Mouse (Mus musculus): ENCODE measurements at regions not wholly inside any gene's neighbourhood (a gene's known extent, or its start where the extent isn't known, plus 50 kb on each side); places are given as distances from the start of the nearest gene placed in this dataset.

DNA sequence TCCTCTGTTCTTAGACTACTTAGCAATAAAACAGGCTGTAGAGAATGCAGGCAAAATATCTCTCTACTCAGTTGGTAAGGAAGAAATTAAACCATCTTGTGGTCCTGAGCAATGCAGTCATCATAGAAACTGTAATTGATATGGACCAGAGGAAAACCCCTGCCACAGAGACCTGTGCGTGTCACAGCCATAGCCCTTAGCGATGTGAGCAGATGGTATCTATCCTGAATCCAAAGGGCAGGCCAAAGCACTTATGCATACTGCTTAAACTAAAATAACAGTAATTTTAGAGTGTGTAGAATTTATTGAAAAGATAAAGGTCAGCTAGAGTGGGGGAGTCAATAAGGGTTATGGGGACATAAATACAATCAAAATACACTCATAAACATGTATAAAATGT, 212.0 kb downstream of the Kcnrg start:
- DNase-seq (ENCODE audit: low spot score in 2 of 2), result no peak

DNA sequence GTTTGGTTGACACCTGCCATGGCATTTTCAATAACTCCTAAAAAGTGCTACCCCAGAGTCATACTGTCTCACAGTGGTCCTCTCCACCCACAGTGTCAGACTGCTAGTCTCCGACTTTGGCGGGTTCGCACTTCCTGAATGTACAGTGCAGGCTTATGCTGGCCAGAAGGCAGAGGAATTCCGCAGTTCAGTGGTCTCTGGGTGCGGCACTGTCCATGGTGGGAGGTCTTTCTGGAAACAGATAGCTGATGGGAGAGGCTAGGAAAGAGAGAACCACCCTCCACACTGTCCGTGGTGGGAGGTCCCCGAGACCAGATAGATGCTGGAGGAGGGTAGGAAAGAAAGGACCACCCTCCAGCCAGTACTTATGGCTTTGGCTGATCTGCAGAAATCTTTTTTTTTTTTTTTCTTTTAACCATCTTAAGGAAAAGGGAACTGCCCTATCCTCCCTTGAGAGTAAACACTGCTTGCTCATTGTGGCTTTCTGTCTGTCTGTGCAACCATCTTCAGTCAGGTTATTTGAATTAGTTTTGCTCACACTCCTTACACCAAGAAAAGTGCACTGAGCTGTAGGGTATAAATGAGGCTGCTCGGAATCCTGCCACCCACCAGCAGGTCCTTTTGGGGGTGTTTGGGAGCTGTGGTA, 227.2 kb downstream of the Kcnrg start:
- DNase-seq (ENCODE audit: low spot score in 2 of 2), result no peak

DNA sequence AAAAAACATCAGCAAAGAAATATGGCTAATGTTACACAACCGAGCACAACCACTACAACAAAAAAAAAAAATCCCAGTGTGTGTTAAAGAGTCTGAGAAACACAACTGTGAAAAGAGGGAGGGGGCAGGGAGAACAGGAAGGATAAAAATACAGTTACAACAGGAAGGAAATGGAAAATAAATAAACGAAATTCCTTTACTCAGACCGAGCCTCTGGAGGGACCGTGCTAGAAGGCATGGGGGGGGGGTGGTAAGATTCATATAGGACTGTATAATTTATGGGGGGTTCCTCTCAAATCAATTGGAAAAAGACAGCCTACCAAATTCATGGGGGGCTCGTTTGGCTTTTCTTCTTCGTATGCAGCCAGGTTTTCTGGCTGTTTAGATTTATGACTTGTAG, 228.5 kb downstream of the Kcnrg start:
- no peak for DNase-seq (ENCODE audit: low spot score in 2 of 2)

DNA sequence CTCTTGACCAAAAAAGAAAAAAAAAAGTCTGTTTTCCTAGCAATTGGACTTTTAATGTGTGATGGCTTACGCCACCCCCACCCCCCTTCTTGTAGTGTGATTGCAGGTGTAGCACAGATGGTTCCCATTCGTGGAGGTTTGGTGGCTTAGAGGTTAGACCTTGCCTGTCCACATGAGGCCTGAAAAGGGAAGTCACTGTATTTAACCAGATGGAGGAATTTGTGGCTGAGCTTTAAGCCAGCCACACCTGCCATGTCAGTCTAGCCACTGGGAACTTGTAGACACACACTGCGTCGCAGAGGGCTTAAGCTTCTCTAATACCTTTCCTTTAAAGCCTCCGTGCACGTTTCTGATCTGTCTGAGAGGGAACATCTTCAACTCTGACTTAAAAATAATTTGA, 229.0 kb downstream of the Kcnrg start:
- DNase-seq (ENCODE audit: low spot score in 2 of 2), result no peak

DNA sequence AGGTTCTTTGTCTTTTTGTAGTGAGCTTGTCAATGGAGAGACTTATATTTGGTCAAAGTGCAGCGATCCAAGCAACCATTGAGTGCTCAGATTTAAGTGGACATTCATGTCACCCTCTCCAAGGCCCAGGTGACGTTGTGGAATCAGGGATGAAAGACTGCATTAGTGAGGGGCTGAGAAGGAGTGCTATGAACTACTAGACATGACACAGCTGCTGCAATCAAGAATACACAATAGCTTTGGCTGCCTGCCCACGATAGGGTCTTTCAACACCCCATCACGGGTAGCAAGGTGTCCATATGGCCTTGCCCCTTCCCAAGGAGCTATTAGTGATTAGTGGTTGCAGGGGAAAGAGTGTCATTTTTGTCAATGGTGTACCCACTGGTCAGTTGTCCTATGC, 229.7 kb downstream of the Kcnrg start:
- no peak for DNase-seq (ENCODE audit: low spot score in 2 of 2)

DNA sequence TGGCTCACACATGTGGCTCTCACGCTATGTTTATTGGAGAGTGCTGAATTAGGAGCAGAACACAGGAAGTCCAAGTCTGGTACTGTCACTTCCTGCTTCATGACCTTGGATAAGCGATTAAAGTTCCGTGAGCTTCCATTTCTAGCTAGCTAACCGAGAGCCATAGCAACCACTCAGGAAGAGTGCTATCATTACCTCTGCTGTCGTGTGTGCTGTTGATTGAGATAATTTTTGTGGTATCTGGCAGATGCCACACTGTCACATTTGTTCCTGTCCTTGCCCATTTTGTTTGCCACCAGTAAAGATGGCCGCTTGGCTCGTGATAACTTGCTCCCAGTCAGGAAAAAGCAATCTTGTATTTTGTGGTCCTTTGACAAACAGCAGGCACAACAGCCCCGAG, 230.6 kb downstream of the Kcnrg start:
- no peak for DNase-seq (ENCODE audit: low spot score in 2 of 2)

DNA sequence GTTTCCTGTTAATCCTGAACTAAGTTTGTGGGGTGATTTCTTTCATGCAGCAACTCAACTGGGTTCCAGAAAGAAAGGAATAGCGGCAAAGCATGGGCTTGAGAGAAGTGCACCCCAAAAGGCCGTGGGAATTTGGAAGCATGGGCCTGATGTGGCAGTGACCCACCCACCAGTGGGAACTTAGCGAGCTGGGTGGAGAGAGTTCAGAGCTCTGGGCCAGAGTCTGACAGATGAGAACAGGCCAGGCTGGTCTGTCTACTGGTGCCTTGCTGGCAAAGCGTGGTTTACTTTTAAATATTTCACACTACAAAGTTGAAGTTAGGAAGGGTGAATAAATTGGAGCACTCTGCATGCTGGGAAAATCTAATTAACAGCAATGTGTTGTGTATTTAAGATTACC, 235.2 kb downstream of the Kcnrg start:
- DNase-seq (ENCODE audit: low spot score in 2 of 2), result no peak

DNA sequence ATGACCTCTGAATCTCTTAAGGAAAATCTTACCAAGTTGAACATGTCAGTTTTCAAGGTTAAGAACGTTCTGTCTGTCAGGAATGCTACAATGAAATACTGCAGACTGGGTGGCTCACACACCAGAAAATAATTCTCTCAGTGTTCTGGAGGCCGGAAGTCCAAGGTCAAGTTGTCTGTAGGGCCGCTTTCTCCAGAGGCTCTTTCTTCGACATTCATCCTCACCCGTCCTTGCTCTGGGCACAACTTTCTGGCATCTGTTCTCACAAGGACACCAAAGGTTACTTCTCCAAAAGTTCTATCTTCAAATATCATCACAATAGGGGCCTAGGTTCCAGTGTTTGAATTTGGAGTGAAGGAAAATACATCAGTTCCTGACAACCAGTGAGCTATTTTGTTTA, 239.2 kb downstream of the Kcnrg start:
- no peak for DNase-seq (ENCODE audit: low spot score in 2 of 2)

DNA sequence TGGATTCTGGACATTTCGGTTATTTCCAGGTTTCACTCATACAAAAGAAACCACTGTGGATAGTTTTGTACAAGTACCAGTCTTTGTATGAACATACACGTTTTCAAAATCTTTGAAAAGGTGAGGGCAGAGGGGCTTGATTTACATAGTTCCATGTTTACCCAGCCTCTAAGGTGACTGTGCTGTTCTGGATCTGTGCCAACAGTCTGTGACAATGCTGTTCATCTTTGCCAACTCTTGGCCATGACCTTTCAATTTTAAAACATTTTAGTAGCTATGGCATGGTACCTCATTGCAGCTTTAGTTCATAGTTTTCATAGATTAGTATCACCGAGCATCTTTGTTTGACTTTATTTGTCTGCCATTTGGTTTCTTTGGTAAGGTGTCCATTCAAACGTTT, 243.0 kb downstream of the Kcnrg start:
- DNase-seq (ENCODE audit: low spot score in 2 of 2), result no peak

DNA sequence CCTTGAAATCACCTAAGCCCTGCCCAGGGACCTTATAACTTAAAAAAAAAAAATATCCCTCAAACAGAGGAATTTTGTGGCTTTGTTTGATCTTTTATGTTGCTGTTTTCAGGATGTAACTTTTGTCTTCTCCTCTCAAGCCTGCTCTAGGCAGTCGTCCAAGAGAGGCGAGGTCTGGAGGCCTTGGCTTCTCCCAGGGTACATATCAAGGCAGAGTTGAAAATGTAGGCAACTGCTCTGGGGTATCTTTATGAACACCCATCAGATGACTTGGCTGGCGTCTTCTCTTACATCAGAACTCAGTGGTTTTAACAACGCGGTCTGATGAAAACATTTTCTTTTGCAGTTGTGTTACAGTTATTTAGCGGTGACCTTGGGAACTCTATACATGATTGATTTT, 250.4 kb downstream of the Kcnrg start:
- no peak for DNase-seq (ENCODE audit: low spot score in 2 of 2)

DNA sequence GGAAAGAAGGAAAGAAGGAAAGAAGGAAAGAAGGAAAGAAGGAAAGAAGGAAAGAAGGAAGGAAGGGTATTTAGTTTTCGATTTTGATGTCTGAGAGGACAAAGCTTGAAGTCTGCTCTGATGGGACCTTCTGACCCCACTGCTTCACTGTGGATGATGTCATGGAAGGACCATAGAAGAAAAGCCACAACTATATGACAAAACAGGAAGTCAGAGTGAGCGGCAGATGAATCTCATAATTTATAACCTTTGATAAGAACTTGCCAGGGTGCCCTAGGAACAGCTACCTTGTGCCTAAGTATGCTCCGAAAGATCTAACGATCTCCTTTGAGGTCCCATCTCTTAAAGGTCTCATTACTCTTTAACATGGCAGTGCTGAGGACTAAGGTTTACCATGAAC, 253.4 kb downstream of the Kcnrg start:
- no peak for DNase-seq (ENCODE audit: low spot score in 2 of 2)

DNA sequence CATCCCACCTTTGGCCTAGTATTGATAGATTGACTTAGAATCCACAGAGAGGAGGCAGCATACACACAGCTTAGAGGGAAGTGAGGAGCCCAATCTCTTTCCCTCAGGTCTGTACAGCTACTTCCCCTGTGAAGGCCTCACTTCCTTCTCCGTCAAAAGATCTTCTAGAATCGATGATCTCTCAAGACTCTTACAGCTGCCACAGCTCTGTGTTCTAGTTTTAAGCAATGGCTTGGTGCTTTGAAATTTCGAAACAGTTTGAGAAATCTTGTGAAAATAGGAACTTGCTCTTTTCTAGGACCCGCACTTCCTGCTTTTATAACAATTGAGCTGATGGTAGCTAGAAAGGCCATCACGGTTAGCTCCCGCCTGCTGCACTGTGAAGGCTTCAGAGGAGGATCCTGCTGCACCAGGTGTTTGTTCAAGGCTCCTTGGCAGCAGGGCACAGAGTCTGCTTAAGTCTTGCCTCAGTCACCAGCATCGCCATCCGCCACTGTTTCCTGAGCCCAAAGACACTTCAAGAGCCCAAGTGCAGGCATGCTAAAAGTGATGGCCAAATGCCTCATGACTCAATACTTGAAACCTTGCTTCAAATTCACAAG, 254.2 kb downstream of the Kcnrg start:
- no peak for DNase-seq (ENCODE audit: low spot score in 2 of 2)

DNA sequence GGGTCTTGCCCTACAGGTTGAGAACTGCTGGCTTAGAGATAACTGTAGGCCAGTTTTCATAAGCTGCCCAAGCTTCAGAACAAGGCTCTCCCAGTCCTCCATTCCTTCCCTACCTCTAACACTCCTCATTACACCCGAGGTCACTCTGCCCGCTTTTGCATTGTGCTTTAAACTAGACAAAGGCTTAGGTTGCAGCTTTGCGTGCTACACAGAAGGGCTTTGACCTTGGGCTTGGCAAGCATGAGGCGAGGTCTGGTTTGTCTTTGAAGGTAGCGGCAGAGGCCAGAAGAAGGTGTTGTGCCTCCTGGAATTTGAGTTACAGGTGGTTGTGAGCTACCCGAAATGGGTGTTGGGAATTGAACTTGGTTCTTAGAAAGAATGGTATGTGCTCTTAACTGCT, 255.7 kb downstream of the Kcnrg start:
- DNase-seq (ENCODE audit: low spot score in 2 of 2), result no peak

DNA sequence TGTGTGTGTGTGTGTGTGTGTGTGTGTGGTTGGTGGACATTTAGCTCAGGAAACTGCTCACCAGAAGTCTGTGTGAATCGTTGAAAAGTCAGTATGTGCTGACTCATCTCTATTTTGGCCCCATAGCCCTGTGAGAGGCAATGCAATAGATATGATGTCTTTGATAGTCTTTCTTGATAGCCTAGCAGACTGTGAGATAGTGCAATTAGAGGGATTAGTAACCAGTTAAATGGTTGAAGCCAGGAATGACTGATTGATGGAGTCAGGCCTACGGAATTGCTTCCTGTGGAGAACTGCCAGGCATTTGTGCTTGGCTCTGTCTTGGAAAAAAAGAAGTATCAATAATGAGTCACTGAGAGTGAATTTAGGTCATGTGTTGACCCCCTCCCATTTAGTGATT, 256.2 kb downstream of the Kcnrg start:
- no peak for DNase-seq (ENCODE audit: low spot score in 2 of 2)

DNA sequence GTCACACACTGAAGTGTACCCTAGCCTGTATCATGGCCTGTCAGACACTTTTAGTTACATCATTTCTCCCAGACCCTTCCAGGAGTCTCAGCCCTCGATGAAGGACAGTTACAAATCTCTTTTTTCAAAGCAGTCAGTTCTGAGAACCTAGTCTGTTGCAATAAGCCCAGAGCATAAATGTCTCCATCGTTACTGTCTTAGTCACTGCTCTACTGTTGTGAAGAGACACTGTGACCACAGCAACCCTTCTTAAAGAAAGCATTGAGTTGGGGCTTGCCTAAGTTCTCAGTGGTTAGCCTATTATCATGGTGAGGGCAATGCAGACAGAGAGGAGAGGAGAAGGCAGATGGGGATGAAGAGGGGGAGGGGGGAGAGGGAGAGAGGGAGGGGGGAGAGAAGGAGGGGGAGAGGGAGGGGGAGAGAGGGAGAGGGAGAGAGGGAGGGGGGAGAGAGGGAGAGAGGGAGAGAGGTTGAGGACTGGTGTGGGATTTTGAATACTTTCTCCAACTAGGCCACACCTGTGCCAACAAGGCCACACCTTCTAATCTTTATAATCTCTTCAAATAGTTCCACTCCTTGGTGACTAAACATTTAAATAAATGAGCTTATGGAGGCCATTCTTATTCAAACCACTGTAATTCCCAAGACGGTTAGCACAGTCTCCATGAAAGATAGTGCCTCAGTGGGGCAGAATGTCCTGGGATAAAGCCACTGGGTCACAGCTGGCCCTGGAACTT, 259.4 kb downstream of the Kcnrg start:
- DNase-seq (ENCODE audit: low spot score in 2 of 2), result no peak

DNA sequence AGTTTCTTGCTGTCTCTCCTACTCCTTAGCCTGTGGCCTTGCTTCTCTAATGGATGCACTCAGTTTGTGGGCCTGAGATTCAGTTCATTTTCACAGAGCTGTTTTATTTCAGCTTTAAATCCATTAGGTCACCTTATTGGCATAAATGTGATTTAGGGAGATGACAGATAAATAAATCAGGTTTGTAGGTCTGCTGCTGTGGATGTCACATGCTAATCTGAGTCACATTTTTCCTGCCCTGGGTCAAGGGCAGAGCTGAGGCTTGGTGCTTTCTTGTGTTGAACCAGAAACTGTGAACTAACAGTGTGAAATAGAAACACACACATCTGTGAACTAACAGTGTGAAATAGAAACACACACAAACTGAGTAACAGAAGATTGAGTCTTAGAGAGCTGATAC, 266.9 kb downstream of the Kcnrg start:
- no peak for DNase-seq (ENCODE audit: low spot score in 2 of 2)

DNA sequence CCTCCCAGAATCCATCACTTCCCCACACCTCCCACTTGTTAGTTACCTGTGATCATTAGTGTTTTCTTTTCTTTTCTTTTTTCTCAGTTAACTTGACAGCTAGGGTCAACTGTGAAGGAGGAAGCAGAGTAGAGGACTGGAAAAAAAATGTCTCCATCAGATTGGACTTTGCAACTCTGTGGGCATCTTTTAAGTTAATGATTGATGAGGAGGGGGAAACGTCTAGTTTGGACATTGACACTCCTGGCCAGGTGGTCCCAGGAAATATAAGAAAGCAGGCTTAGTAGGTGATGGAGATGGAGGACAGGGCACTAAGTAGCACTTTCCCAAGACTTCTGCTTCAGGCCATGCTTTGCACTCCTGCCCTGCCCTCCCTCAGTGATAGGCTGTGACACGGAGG, 272.2 kb downstream of the Kcnrg start:
- DNase-seq (ENCODE audit: low spot score in 2 of 2), result no peak

DNA sequence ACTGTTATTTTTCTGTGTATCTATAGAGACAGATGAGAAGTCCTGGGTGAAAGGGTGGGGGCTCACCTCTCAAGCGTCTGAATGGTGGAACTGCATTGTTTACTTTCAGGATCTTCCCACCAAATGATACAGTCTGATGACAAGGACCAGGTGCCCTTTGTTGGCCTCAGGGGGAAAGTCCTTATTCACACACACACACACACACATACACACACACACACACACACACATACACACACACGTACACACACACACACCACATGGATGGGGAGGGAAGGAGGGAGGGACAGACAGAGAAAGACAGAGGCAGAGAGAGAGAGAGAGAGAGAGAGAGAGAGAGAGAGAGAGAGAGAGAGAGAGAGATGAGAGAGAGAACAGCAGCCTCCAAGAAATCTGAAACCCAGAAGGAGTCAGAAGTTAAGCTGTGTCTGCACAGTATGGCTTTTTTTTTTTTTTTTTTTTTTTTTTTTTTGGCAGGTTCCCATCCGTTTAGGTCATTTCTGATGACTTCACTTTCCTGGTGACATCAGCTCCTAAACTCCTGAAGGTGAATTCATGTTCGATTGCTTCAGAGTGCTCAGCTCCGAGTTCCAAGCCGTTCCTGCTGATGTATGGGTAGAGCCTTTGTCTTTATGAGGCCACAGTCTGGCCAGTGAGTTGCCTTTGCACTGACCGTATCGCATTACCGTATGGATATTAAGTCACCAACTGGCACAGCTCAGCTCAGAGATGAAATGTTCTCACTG, 273.4 kb downstream of the Kcnrg start:
- DNase-seq (ENCODE audit: low spot score in 2 of 2), result no peak

DNA sequence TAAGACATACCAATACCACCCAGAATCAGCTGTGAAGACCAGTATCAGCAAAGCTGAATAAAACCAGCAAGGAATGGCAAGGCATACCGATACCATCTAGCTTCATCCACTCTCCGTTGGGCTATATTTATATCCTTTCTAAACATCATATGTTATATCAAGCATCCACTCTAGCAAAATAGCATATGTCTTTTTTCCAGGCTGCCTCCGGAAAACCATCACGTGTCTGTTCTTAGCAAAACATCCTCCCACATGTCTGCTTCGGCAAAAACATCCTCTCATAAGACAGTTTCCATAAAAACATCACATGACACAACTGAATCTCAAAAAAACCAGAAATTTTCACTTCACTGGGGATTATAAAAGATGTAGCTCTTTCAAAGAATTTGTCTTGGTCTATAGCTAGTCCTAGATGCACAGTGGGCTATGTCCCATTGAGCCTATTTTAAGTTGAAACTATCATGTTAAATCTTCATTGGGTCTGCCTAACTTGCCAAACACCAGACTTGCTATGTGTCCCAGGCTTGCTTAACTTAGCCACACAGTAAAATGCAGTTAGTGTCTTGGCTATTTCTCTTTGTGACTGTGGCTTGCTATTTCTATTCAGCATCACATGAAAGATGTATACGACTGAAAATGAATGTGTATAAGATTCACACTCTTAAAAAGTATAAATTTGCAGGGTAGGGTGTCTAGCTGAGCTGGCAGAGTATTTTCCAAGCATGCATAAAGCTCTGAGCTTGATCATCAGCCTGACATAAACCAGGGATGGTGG, 278.2 kb downstream of the Kcnrg start:
- no peak for DNase-seq (ENCODE audit: low spot score in 2 of 2)

DNA sequence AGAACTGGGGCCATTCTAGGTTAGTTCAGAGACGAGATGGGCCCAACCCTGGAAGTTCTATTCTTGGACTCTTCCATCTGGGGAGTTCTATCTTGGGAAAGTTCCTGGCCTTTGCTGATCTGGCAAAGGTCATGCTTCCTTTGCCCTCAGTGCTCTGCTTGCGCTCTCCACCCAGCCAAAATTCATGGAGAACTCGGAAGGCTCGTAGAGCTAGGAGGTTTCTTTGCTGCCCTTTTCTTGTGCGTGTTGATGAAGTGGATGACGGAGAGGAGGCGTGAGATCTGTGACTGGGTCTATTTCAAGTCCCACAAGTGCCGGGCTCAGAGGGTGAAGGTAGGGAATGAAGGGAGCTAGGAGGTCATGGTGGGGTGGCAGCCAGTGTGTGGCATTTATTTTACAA, 282.4 kb downstream of the Kcnrg start:
- no peak for DNase-seq (ENCODE audit: low spot score in 2 of 2)

DNA sequence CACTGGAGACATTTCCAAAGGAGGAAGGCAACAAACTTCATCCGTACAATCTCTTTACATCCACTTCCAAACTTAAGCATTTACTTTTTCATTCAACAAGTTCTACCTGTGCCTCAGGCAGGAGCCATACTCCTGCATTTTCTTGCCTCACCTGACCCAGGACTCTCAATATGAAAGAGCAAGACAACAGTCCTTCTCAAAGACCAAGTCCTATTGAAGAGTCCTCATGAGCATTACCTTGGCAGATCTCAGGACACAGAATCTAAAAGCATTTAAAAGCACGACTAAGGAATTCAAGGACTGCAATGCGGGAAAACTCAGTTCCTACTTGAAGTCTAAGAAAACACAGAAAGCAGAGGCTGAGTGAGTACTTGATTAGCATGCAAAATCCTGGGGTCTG, 286.5 kb downstream of the Kcnrg start:
- no peak for DNase-seq (ENCODE audit: low spot score in 2 of 2)

DNA sequence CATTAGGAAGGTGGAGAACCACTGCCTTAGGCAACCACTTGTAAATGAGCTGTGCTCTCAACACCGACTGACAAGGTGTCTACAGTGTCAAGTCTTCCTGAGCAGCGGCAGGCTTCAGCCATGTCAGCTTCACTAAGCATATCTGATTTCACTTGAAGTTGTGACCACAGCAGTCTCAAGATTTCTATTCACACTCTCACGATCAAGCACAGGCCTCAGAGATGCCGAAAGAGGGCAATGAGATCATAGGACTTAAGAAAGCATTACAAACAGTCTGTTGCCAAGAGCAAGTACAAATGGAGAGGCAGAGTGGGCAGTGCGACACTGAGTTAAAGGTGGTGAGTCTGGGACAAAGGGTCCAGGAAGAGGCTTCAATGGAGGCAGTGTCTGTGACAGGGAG, 289.6 kb downstream of the Kcnrg start:
- DNase-seq (ENCODE audit: low spot score in 2 of 2), result no peak
